Comparison of ENCODE assay signal across 8 mouse cellular contexts in the genomic region with DNA sequence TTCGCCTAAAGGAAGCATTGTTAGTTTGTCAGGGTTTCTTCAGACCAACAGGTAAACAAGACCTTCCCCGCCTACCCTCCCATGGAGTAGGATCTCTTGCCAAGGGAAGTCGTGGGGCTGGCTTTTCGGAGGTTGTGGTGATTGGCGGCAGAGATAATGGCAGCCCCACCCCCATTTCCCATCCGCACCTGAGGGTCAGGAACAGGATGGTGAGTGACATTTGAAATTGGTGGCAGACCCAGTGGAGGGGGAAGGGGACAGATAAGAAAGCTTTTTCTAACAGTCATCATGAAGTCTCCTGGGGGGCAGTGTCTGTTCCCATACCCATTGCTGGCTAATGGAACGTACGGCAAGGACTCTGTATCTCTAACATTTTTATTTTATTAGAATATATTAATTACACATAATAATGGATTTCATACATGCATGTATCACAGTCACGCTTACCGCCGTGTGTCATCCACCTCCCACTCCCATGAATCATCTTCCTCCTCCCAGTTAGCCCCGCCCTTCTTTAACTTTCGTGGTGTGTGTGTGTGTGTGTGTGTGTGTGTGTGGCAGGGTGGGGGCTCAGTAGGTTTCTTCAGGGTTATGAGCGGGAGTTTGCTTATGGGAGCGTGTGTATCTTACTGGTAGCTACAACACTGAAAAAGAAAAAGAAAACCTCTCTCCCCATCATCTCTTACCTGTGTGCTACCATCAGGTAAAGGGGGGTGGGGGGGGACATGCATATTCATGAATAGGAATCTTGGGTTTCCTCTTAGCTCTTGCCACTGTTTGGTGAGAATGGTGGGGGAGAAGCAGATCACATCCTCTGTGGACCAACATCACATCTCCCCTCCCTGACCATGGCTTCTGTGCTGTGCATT. TPM values are rescaled to one million over a fixed set of nuclear protein-coding genes. Genes with fewer than 3 reads are reported as not detected.
DNase-seq lines count a peak whose midpoint lies in the region; ATAC-seq and TF ChIP-seq lines count a peak whose summit lies in the region.

No protein-coding gene starts in this region.

- H3K4me1 ChIP-seq in kidney, embryonic 16.5 days (ENCODE audit: insufficient read depth, low read length), result peaks cover 7% of the 10 kb centered on the region
- H3K4me1 ChIP-seq in embryonic fibroblast, embryonic 13.5 days (ENCODE audit: control insufficient read depth, insufficient read depth, low read length), result no peaks in the 10 kb centered on the region
- peaks cover 8% of the 10 kb centered on the region for H3K4me1 ChIP-seq in limb, embryonic 10.5 days
- 0 out of 2 replicates have a peak, but pooled peaks cover 3% of the 10 kb centered on the region for H3K4me1 ChIP-seq in neural tube, embryonic 12.5 days

- peak overlapping the region; percentile 52 for H3K4me3 ChIP-seq in kidney, embryonic 16.5 days (ENCODE audit: low read length)
- H3K4me3 ChIP-seq in embryonic fibroblast, embryonic 13.5 days (ENCODE audit: insufficient read depth, low read length), result peak overlapping the region; percentile 18
- H3K4me3 ChIP-seq in limb, embryonic 10.5 days, result peak overlapping the region; percentile 51
- H3K4me3 ChIP-seq in neural tube, embryonic 12.5 days, result peak overlapping the region; percentile 35

- H3K27ac ChIP-seq in kidney, embryonic 16.5 days (ENCODE audit: low read length), result no peak overlapping the region
- no peak overlapping the region for H3K27ac ChIP-seq in embryonic fibroblast, embryonic 13.5 days (ENCODE audit: insufficient read depth, low read length)
- peak overlapping the region; percentile 42; the same call in 1 of the 2 replicates for H3K27ac ChIP-seq in limb, embryonic 10.5 days
- H3K27ac ChIP-seq in neural tube, embryonic 12.5 days, result no peak overlapping the region

- no peak for TF ChIP-seq CTCF in embryonic fibroblast, embryonic 13.5 days (IDR thresholded peaks at IDR 0.05; ENCODE audit: borderline replicate concordance, insufficient read depth, low read length)

- no peaks in the 10 kb centered on the region for H3K36me3 ChIP-seq in kidney, embryonic 16.5 days (ENCODE audit: insufficient read depth, low read length)
- H3K36me3 ChIP-seq in limb, embryonic 10.5 days, result no peaks in the 10 kb centered on the region
- no peaks in the 10 kb centered on the region for H3K36me3 ChIP-seq in neural tube, embryonic 12.5 days

- 27% methylated on average over 15 of the region's 15 CpGs for WGBS in kidney, embryonic 16.5 days
- 15% methylated on average over 15 of the region's 15 CpGs for WGBS in limb, embryonic 10.5 days
- 20% methylated on average over 15 of the region's 15 CpGs for WGBS in neural tube, embryonic 12.5 days

- peak overlapping the region; percentile 61 for H3K4me2 ChIP-seq in kidney, embryonic 16.5 days (replicated peaks; ENCODE audit: low read depth, low read length)
- H3K4me2 ChIP-seq in neural tube, embryonic 12.5 days (replicated peaks), result peak overlapping the region; percentile 59

- H3K9me3 ChIP-seq in kidney, embryonic 16.5 days (ENCODE audit: low read length), result no peaks in the 10 kb centered on the region
- H3K9me3 ChIP-seq in limb, embryonic 10.5 days (replicated peaks), result no peaks in the 10 kb centered on the region
- no peaks in the 10 kb centered on the region for H3K9me3 ChIP-seq in neural tube, embryonic 12.5 days

- no peak for DNase-seq in kidney, adult 8-10 months
- peak; percentile 22 for DNase-seq in ES-CJ7 (ENCODE audit: low read depth, low spot score)
- no peak for DNase-seq in limb, embryonic 10.5 days (ENCODE audit: low spot score)
- DNase-seq in gastrocnemius, postnatal 4 days (ENCODE audit: low spot score in 2 of 2), result no peak
- DNase-seq in gastrocnemius, adult 18-20 months (ENCODE audit: low spot score), result no peak

- ATAC-seq in kidney, embryonic 16.5 days (ENCODE audit: low FRiP score, low TSS enrichment), result peak; percentile 63; the same call in 1 of the 2 replicates
- peak; percentile 82 for ATAC-seq in neural tube, embryonic 12.5 days (ENCODE audit: low FRiP score, low read depth)

- TF ChIP-seq POLR2A in embryonic fibroblast, embryonic 13.5 days (IDR thresholded peaks at IDR 0.05; ENCODE audit: low read depth, low read length), result no peak

- peaks cover 3% of the 10 kb centered on the region; the same call in 1 of the 2 replicates for H3K27me3 ChIP-seq in kidney, embryonic 16.5 days (ENCODE audit: insufficient read depth, low read length)
- peaks cover 26% of the 10 kb centered on the region for H3K27me3 ChIP-seq in limb, embryonic 10.5 days (ENCODE audit: low read depth, poor library complexity, severe bottlenecking)
- H3K27me3 ChIP-seq in neural tube, embryonic 12.5 days (replicated peaks), result 0 out of 2 replicates have a peak, but pooled peaks cover 5% of the 10 kb centered on the region

- peak overlapping the region; percentile 33 for H3K9ac ChIP-seq in kidney, embryonic 16.5 days (replicated peaks; ENCODE audit: low read length)
- peak overlapping the region; percentile 36; the same call in 1 of the 2 replicates for H3K9ac ChIP-seq in neural tube, embryonic 12.5 days

RNA-seq across cellular contexts. Expression of gene 4930524B15Rik, which starts 16.7 kb away (rescaled TPM):
- 0.17 TPM in 1 of 2 replicates, not detected in the other for polyA plus RNA-seq in kidney, embryonic 16.5 days (2015; fragmentation: Nextera tagmentation; extraction: Ambion mirVana)
- not detected in 2 replicates for polyA plus RNA-seq in embryonic fibroblast, embryonic 13.5 days (2011; ENCODE audit: insufficient read length, low read depth, missing spikeins)
- 0.14 TPM in 1 of 2 replicates, not detected in the other for polyA plus RNA-seq in limb, embryonic 10.5 days (2016; fragmentation: Nextera tagmentation; extraction: Ambion mirVana)
- polyA plus RNA-seq in neural tube, embryonic 12.5 days (2016; fragmentation: Nextera tagmentation; extraction: Ambion mirVana), result 0.15 and 0.17 TPM in 2 replicates
- total RNA-seq in gastrocnemius, postnatal 4 days (2021), result not detected
- not detected for total RNA-seq in gastrocnemius, adult 18-20 months (2021)

RNA-seq across cellular contexts. Expression of gene Nsg2, which starts 51.6 kb away (rescaled TPM):
- 5.9 and 8.4 TPM in 2 replicates for polyA plus RNA-seq in kidney, embryonic 16.5 days (2015; fragmentation: Nextera tagmentation; extraction: Ambion mirVana)
- 0.77 TPM in 1 of 2 replicates, not detected in the other for polyA plus RNA-seq in embryonic fibroblast, embryonic 13.5 days (2011; ENCODE audit: insufficient read length, low read depth, missing spikeins)
- polyA plus RNA-seq in limb, embryonic 10.5 days (2016; fragmentation: Nextera tagmentation; extraction: Ambion mirVana), result 1.1 and 2.0 TPM in 2 replicates
- 212 and 216 TPM in 2 replicates for polyA plus RNA-seq in neural tube, embryonic 12.5 days (2016; fragmentation: Nextera tagmentation; extraction: Ambion mirVana)
- 1 to 10 TPM; 3.3 to 3.9 TPM for total RNA-seq in gastrocnemius, postnatal 4 days (2021)
- not detected for total RNA-seq in gastrocnemius, adult 18-20 months (2021)

Comparison
In these comparisons a context has a peak if more than half of its experiments do, and no peak if none do; other contexts are left out.
1. RNA of gene Nsg2, which starts 51.6 kb away (polyA plus RNA-seq): 212 to 216 TPM in neural tube, embryonic 12.5 days; 5.9 to 8.4 TPM in kidney, embryonic 16.5 days, 1.1 to 2.0 TPM in limb, embryonic 10.5 days and 0.77 TPM in embryonic fibroblast, embryonic 13.5 days; every median in the first group is over 10 times any median in the second.
2. Peak in every context shown above with its lines, with median percentiles within 50 percentile points of each other: H3K4me3 ChIP-seq.